Mouse (Mus musculus) kidney, embryonic 14.5 days (tissue): ENCODE measurements at regions not wholly inside any gene's neighbourhood (a gene's known extent, or its start where the extent isn't known, plus 50 kb on each side); places are given as distances from the start of the nearest gene placed in this dataset.

ENCODE experiments used
- ATAC-seq: fragments of 200-750 bp; cut with Nextera tagmentation; 2 replicates; pipeline ENCODE4 v1.8.0; 2017; ENCODE audit warnings: moderate number of reproducible peaks, mild to moderate bottlenecking, moderate TSS enrichment, moderate library complexity; ENCODE audit not compliant: low FRiP score, low TSS enrichment
- H3K27ac ChIP-seq: fragments of 300-500 bp; sonication (generic); 2 replicates; pipeline ENCODE4 v1.5.1; 2014; ENCODE audit warnings: low read depth, mild to moderate bottlenecking, low read length, moderate library complexity, mixed read lengths
- H3K27me3 ChIP-seq: fragments of 300-500 bp; sonication (generic); 2 replicates; pipeline ENCODE4 v1.6.1; 2014; ENCODE audit warnings: mild to moderate bottlenecking, low read length; ENCODE audit not compliant: control insufficient read depth, insufficient read depth
- H3K36me3 ChIP-seq: fragments of 300-500 bp; sonication (generic); 2 replicates; pipeline ENCODE4 v1.6.1; 2014; ENCODE audit warnings: low read length, mixed read lengths; ENCODE audit not compliant: control insufficient read depth, insufficient read depth
- H3K4me1 ChIP-seq: fragments of 300-500 bp; sonication (generic); 2 replicates; pipeline ENCODE4 v1.6.1; 2014; ENCODE audit warnings: low read length, mixed read lengths; ENCODE audit not compliant: control insufficient read depth, insufficient read depth
- H3K4me2 ChIP-seq: fragments of 300-500 bp; sonication (generic); replicated peaks from 2 replicates; pipeline ENCODE4 v1.6.1; 2014; ENCODE audit warnings: low read depth, mild to moderate bottlenecking, low read length
- H3K4me3 ChIP-seq: fragments of 300-500 bp; sonication (generic); 2 replicates; pipeline ENCODE4 v1.5.1; 2014; ENCODE audit warnings: mild to moderate bottlenecking, low read length
- H3K9ac ChIP-seq: fragments of 300-500 bp; sonication (generic); 2 replicates; pipeline ENCODE4 v1.6.1; 2014; ENCODE audit warnings: low read depth, mild to moderate bottlenecking, low read length, moderate library complexity
- H3K9me3 ChIP-seq: fragments of 300-500 bp; sonication (generic); 2 replicates; pipeline ENCODE4 v1.6.1; 2016; ENCODE audit warnings: low read length; ENCODE audit not compliant: control insufficient read depth
- WGBS: fragments of 180-500 bp; shearing (Covaris S2); extraction: QIAGEN DNeasy Blood & Tissue Kit; methylation state at CpG from one replicate; pipeline ENCODE4 v1.1.7; 2014; 5-methylcytosine and 5-hydroxymethylcytosine counted together

- H3K9me3 ChIP-seq, result no peaks in the 10 kb centered on the region
- WGBS, result 81% methylated on average over 6 of the region's 6 CpGs
- H3K4me2 ChIP-seq, result no peak overlapping the region
- H3K4me3 ChIP-seq, result no peak overlapping the region
- no peak overlapping the region for H3K27ac ChIP-seq
- H3K4me1 ChIP-seq, result no peaks in the 10 kb centered on the region
- H3K9ac ChIP-seq, result no peak overlapping the region
- H3K27me3 ChIP-seq, result no peaks in the 10 kb centered on the region
- ATAC-seq, result no peak
- no peaks in the 10 kb centered on the region for H3K36me3 ChIP-seq
These were observed 413.9 kb downstream of the Med10 start for GRCm38 (mm10) chr13:70216134-70216533.

DNA sequence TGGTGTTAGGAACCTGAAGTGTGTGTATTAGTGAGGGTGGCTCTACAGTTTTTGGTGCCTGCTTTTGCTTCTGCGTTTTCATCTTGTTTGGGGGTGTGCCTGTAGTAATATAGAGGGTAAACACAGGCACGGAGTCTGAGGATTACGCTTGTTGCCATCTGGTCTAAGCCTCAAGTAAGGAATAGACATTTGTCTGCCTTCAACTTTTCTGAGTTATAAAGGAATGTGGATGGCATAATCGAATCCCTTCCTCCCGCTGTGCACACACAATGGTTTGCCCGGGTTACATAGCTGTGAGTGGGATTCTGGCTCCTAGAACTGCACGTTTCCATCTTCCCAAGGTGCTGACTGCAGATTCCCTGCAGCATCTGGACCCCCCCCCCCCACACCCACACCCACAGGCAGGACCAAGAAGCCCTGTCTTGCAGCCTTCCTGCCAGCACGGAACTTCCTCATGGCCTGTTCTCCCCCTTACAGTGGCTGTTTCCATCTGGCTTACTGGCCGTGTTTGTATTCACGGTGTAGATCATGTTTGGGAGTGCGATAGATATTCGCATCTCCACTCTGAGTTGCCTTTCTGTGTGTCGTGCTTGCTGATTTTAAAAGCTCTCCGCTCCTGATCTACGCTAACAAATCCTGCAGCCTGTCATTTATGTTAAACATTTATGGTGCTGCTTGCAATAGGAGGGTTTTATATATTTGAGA is 415.4 kb downstream of the Med10 start:
- H3K4me1 ChIP-seq, result no peaks in the 10 kb centered on the region
- H3K27ac ChIP-seq, result no peak overlapping the region
- H3K4me2 ChIP-seq, result no peak overlapping the region
- 79% methylated on average over 15 of the region's 15 CpGs for WGBS
- no peaks in the 10 kb centered on the region for H3K9me3 ChIP-seq
- no peaks in the 10 kb centered on the region for H3K36me3 ChIP-seq
- H3K27me3 ChIP-seq, result no peaks in the 10 kb centered on the region
- no peak for ATAC-seq
- no peak overlapping the region for H3K4me3 ChIP-seq
- H3K9ac ChIP-seq, result no peak overlapping the region

- ATAC-seq, result no peak
- 89% methylated on average over 5 of the region's 5 CpGs for WGBS
These were observed 413.9 kb downstream of the Ice1 start for GRCm38 (mm10) chr13:70223485-70223884.

GRCm38 (mm10) chr13:70227167-70227566 is 410.3 kb downstream of the Ice1 start:
- Histone ChIP-seq H3K27ac (no peak overlapping the region), H3K36me3 (no peaks in the 10 kb centered on the region), H3K4me3 (no peak overlapping the region), H3K9ac (no peak overlapping the region), H3K9me3 (no peaks in the 10 kb centered on the region), H3K4me2 (no peak overlapping the region), H3K27me3 (no peaks in the 10 kb centered on the region), H3K4me1 (no peaks in the 10 kb centered on the region)
- ATAC-seq, result no peak
- 72% methylated on average over 6 of the region's 6 CpGs for WGBS

More at GRCm38 (mm10) chr13:70223485-70223884, 413.9 kb downstream of the Ice1 start:
- no peak overlapping the region for H3K27ac ChIP-seq
- no peaks in the 10 kb centered on the region for H3K4me1 ChIP-seq
- H3K27me3 ChIP-seq, result no peaks in the 10 kb centered on the region
- H3K36me3 ChIP-seq, result no peaks in the 10 kb centered on the region
- H3K9me3 ChIP-seq, result no peaks in the 10 kb centered on the region
- H3K9ac ChIP-seq, result no peak overlapping the region
- H3K4me2 ChIP-seq, result no peak overlapping the region
- H3K4me3 ChIP-seq, result no peak overlapping the region

DNA sequence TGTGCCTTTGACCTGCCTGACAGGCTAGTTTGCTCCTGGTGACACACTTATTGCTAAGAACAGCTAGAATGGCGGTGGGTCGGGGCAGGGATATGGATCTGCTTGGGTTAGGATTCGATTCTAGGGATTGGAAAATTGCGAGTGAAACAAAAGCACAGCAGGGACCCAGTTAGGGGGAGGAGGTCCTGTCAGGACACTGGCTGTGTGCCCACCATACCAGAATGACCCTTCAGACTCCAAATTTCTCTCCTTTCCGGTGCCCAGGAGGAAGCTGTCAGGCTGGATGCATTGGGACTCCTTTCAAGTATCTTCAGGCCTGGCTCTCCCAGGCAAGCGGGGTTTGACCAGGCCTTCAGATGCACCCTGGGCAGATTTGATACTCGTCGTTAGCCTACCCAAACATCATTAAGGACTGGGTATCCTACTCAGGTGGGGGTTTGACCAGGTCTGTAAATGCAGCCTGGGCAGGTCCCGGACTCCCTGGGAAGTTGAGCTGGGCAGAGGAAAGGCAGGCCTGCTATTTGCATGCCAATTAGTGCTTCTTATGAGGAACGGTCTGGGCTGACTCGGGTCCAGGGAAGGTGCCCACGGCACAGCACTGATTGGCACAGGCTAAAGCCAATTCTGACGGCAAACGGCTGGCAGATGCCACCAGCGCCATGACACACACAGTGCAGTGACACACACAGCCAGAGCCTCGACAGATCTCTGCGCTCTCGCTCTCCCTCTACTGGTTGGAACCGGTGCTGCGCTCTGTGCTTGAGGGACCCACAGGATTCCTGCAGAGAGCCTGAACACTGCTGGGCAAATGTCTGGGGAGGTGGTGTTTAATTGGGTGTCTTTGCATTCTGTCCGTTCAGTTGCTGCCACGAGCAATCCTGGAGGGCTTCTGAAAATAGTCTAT is 403.3 kb downstream of the Ice1 start:
- no peak overlapping the region for H3K4me3 ChIP-seq

DNA sequence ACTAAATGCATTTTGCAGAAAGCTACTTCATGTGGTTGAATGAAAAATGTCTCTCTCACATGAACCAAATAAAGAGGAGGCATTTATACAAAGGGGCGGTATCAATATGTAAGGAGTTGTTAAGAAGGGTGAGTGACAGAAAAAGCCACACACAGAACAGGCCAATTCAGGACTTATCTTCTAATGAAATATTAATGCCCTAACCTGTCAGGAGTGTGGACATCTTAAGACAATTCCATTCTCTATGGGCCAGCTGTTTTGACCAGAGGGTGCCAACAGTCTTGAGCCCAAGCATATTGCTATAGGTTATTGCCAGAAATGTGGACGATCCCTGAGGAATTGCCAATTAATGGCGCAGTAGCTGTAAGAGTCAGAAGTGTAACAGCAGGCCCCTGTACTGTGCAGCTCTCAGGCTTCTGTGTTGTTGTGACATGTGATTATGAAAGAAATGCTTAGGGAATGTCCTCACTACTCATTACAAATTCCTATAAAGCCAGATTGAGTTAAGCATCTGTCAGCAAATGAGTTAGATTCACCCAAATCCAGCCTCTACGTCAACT is 393.8 kb downstream of the Ice1 start:
- no peaks in the 10 kb centered on the region for H3K27me3 ChIP-seq
- no peak overlapping the region for H3K9ac ChIP-seq
- no peaks in the 10 kb centered on the region for H3K36me3 ChIP-seq
- 89% methylated on average over 4 of the region's 4 CpGs for WGBS
- H3K4me1 ChIP-seq, result no peaks in the 10 kb centered on the region
- ATAC-seq, result no peak
- H3K4me3 ChIP-seq, result no peak overlapping the region
- H3K27ac ChIP-seq, result no peak overlapping the region
- H3K9me3 ChIP-seq, result no peaks in the 10 kb centered on the region
- no peak overlapping the region for H3K4me2 ChIP-seq

More for the DNA sequence above, 403.3 kb downstream of the Ice1 start:
- Histone ChIP-seq H3K27ac (no peak overlapping the region), H3K27me3 (no peaks in the 10 kb centered on the region), H3K9ac (no peak overlapping the region; the same call in 1 of the 2 replicates), H3K36me3 (no peaks in the 10 kb centered on the region), H3K9me3 (no peaks in the 10 kb centered on the region), H3K4me2 (no peak overlapping the region; the same call in 1 of the 2 replicates), H3K4me1 (0 out of 2 replicates have a peak, but pooled peaks cover 4% of the 10 kb centered on the region)
- peak; percentile 83 for ATAC-seq
- WGBS, result 38% methylated on average over 22 of the region's 22 CpGs

DNA sequence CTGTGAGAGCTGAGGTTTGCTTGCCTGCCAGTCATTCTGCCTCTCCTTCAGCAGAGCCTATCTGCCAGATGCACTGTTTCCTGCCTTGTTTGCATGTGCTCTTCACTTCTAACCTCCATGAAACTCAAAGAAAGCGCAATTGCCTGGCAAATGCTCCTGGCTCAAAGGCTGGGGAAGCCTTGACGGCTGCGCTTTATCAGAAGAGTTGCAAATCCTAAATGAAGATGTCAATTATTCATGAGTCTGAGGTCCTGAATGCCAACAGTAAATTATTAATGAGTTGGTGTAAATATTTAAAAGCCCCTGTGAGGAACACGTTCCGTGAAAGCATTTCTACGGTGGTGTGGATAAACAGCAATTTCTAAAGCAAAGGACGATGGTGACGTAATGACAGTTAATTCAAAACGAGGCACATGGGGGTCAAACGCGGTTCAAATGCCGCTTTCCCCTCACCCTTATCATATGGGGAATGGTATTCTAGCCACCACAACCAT is 377.4 kb downstream of the Ice1 start:
- Histone ChIP-seq H3K36me3 (no peaks in the 10 kb centered on the region), H3K9me3 (no peaks in the 10 kb centered on the region), H3K9ac (no peak overlapping the region), H3K4me3 (no peak overlapping the region), H3K27me3 (no peaks in the 10 kb centered on the region), H3K4me2 (no peak overlapping the region), H3K27ac (no peak overlapping the region), H3K4me1 (no peaks in the 10 kb centered on the region)
- WGBS, result 46% methylated on average over 12 of the region's 12 CpGs
- ATAC-seq, result no peak

DNA sequence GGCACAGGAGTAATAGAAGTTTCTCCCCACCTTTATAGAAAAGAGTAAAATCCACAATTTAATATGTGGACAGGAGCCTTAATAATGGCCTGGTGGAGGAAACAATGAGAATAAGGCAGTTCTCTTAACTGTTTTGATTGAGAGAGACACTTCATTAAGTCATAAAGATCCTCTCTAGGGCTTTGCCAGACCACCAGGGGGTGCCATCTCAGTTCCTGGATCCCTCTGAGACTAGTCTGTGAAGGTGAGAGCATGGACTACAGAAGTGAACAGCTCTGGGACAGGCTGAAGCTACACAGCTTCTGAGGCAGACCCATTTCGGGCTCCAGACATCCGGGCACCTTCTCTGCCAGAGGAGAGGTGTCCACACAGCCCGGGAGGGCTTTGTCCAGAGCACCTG is 373.8 kb downstream of the Ice1 start:
- Histone ChIP-seq H3K27ac (no peak overlapping the region), H3K4me1 (no peaks in the 10 kb centered on the region), H3K4me3 (no peak overlapping the region), H3K9me3 (no peaks in the 10 kb centered on the region), H3K4me2 (no peak overlapping the region), H3K9ac (no peak overlapping the region), H3K27me3 (no peaks in the 10 kb centered on the region), H3K36me3 (no peaks in the 10 kb centered on the region)
- no peak for ATAC-seq
- WGBS, result 84% methylated on average over 3 of the region's 3 CpGs
